Mouse (Mus musculus) hindbrain, embryonic 13.5 days (tissue): ENCODE measurements around the gene Cps1. TPM values are rescaled to one million over a fixed set of nuclear protein-coding genes. Genes with fewer than 3 reads are reported as not detected.

Source experiments
- ATAC-seq: fragments of 200-750 bp; cut with Nextera tagmentation; 2 replicates; pipeline ENCODE4 v1.8.0; 2017; ENCODE audit warnings: moderate TSS enrichment; ENCODE audit not compliant: low FRiP score
- H3K27ac ChIP-seq: fragments of 300-500 bp; sonication (generic); 2 replicates; pipeline ENCODE4 v1.5.1; 2015; ENCODE audit warnings: inconsistent platforms, mild to moderate bottlenecking, moderate library complexity
- H3K27me3 ChIP-seq: fragments of 300-500 bp; sonication (generic); 2 replicates; pipeline ENCODE4 v1.6.1; 2015; ENCODE audit warnings: mild to moderate bottlenecking, inconsistent platforms
- H3K36me3 ChIP-seq: fragments of 300-500 bp; sonication (generic); 2 replicates; pipeline ENCODE4 v1.6.1; 2015; ENCODE audit warnings: mild to moderate bottlenecking, inconsistent platforms
- H3K4me1 ChIP-seq: fragments of 300-500 bp; sonication (generic); replicated peaks from 2 replicates; pipeline ENCODE4 v1.6.1; 2015; ENCODE audit warnings: inconsistent platforms
- H3K4me2 ChIP-seq: fragments of 300-500 bp; sonication (generic); 2 replicates; pipeline ENCODE4 v1.6.1; 2015; ENCODE audit warnings: inconsistent platforms, mild to moderate bottlenecking, moderate library complexity
- H3K4me3 ChIP-seq: fragments of 300-500 bp; sonication (generic); 2 replicates; pipeline ENCODE4 v1.5.1; 2015; ENCODE audit warnings: mild to moderate bottlenecking, inconsistent platforms
- H3K9ac ChIP-seq: fragments of 300-500 bp; sonication (generic); 2 replicates; pipeline ENCODE4 v1.6.1; 2015; ENCODE audit warnings: mild to moderate bottlenecking, inconsistent platforms
- H3K9me3 ChIP-seq: fragments of 300-500 bp; sonication (generic); 2 replicates; pipeline ENCODE4 v1.6.1; 2016; ENCODE audit warnings: inconsistent platforms
- WGBS: fragments of 180-500 bp; shearing (Covaris S2); methylation state at CpG from one replicate; pipeline ENCODE4 v1.1.7; 2015; 5-methylcytosine and 5-hydroxymethylcytosine counted together
- polyA plus RNA-seq: library from polyadenylated mRNA; unstranded; fragments of >200 nt; fragmentation: Nextera tagmentation; extraction: Ambion mirVana; gene quantifications from 2 replicates; pipeline ENCODE4 v1.2.1, GENCODE M21; 2015

Cps1 gene
- polyA plus RNA-seq, 1 experiment from 2014 or later = 0.22 TPM

GRCm38 (mm10) chr1:67143939-67144338 lies 21.1 kb downstream of the Cps1 start:
- no peak overlapping the region for H3K27ac ChIP-seq
- H3K9ac ChIP-seq = no peak overlapping the region
- 10% methylated on average over 8 of the region's 8 CpGs for WGBS
- H3K4me1 ChIP-seq = no peaks in the 10 kb centered on the region
- H3K9me3 ChIP-seq = no peaks in the 10 kb centered on the region
- no peaks in the 10 kb centered on the region for H3K27me3 ChIP-seq
- no peak for ATAC-seq
- no peaks in the 10 kb centered on the region for H3K36me3 ChIP-seq
- H3K4me2 ChIP-seq = peak overlapping the region; percentile 36; the same call in 1 of the 2 replicates
- no peak overlapping the region for H3K4me3 ChIP-seq

- 69% methylated on average over 3 of the region's 3 CpGs for WGBS
- no peaks in the 10 kb centered on the region for H3K36me3 ChIP-seq
- no peaks in the 10 kb centered on the region for H3K4me1 ChIP-seq
- H3K27me3 ChIP-seq = no peaks in the 10 kb centered on the region
- H3K4me3 ChIP-seq = no peak overlapping the region
- H3K9me3 ChIP-seq = 0 out of 2 replicates have a peak, but pooled peaks cover 7% of the 10 kb centered on the region
- no peak overlapping the region for H3K9ac ChIP-seq
- H3K27ac ChIP-seq = no peak overlapping the region
- H3K4me2 ChIP-seq = no peak overlapping the region
- no peak for ATAC-seq
These were observed 28.4 kb downstream of the Cps1 start for GRCm38 (mm10) chr1:67151246-67151645.

- no peak for ATAC-seq
- no peak overlapping the region for H3K27ac ChIP-seq
- H3K4me3 ChIP-seq = no peak overlapping the region
- H3K9ac ChIP-seq = no peak overlapping the region
- no peaks in the 10 kb centered on the region for H3K9me3 ChIP-seq
- no peaks in the 10 kb centered on the region for H3K27me3 ChIP-seq
- H3K36me3 ChIP-seq = no peaks in the 10 kb centered on the region
- 70% methylated on average over 4 of the region's 4 CpGs for WGBS
- no peak overlapping the region for H3K4me2 ChIP-seq
- no peaks in the 10 kb centered on the region for H3K4me1 ChIP-seq
These were observed 44.5 kb downstream of the Cps1 start for GRCm38 (mm10) chr1:67167283-67167682.

GRCm38 (mm10) chr1:67181165-67181564 lies 58.3 kb downstream of the Cps1 start:
- peaks cover 6% of the 10 kb centered on the region; the same call in 1 of the 2 replicates for H3K4me1 ChIP-seq
- H3K4me3 ChIP-seq = no peak overlapping the region
- H3K27me3 ChIP-seq = no peaks in the 10 kb centered on the region
- WGBS = 13% methylated on average over 7 of the region's 7 CpGs
- no peak overlapping the region for H3K27ac ChIP-seq
- no peaks in the 10 kb centered on the region for H3K36me3 ChIP-seq
- no peak overlapping the region for H3K4me2 ChIP-seq
- no peaks in the 10 kb centered on the region for H3K9me3 ChIP-seq
- ATAC-seq = 0 out of 2 replicates have a peak, but pooled peaks have one; percentile 28
- no peak overlapping the region for H3K9ac ChIP-seq

- no peaks in the 10 kb centered on the region for H3K27me3 ChIP-seq
- no peak overlapping the region for H3K4me3 ChIP-seq
- H3K9ac ChIP-seq = no peak overlapping the region
- no peak for ATAC-seq
- no peak overlapping the region for H3K27ac ChIP-seq
- no peak overlapping the region for H3K4me2 ChIP-seq
- H3K4me1 ChIP-seq = peaks cover 6% of the 10 kb centered on the region; the same call in 1 of the 2 replicates
- H3K9me3 ChIP-seq = no peaks in the 10 kb centered on the region
- 87% methylated on average over 7 of the region's 7 CpGs for WGBS
- H3K36me3 ChIP-seq = no peaks in the 10 kb centered on the region
These were observed 59.4 kb downstream of the Cps1 start for GRCm38 (mm10) chr1:67182201-67182600.

GRCm38 (mm10) chr1:67183532-67183931 lies 60.7 kb downstream of the Cps1 start:
- no peak for ATAC-seq
- WGBS = 80% methylated on average over 6 of the region's 6 CpGs
- H3K9me3 ChIP-seq = no peaks in the 10 kb centered on the region
- no peaks in the 10 kb centered on the region for H3K27me3 ChIP-seq
- no peaks in the 10 kb centered on the region for H3K36me3 ChIP-seq
- H3K9ac ChIP-seq = no peak overlapping the region
- H3K27ac ChIP-seq = no peak overlapping the region
- peaks cover 4% of the 10 kb centered on the region; the same call in 1 of the 2 replicates for H3K4me1 ChIP-seq
- no peak overlapping the region for H3K4me3 ChIP-seq
- no peak overlapping the region for H3K4me2 ChIP-seq

- 80% methylated on average over 3 of the region's 3 CpGs for WGBS
- H3K4me1 ChIP-seq = no peaks in the 10 kb centered on the region
- H3K9ac ChIP-seq = no peak overlapping the region
- no peaks in the 10 kb centered on the region for H3K36me3 ChIP-seq
- H3K9me3 ChIP-seq = no peaks in the 10 kb centered on the region
- ATAC-seq = no peak
- no peak overlapping the region for H3K27ac ChIP-seq
- H3K27me3 ChIP-seq = no peaks in the 10 kb centered on the region
- H3K4me2 ChIP-seq = no peak overlapping the region
- H3K4me3 ChIP-seq = no peak overlapping the region
These were observed 61.3 kb downstream of the Cps1 start for GRCm38 (mm10) chr1:67184134-67184533.

GRCm38 (mm10) chr1:67197335-67197734 lies 74.5 kb downstream of the Cps1 start:
- Histone ChIP-seq H3K36me3 (no peaks in the 10 kb centered on the region), H3K4me1 (no peaks in the 10 kb centered on the region), H3K4me2 (no peak overlapping the region), H3K9ac (no peak overlapping the region), H3K9me3 (no peaks in the 10 kb centered on the region), H3K27me3 (no peaks in the 10 kb centered on the region), H3K4me3 (no peak overlapping the region), H3K27ac (no peak overlapping the region)
- 97% methylated on average over 2 of the region's 2 CpGs for WGBS
- ATAC-seq = no peak

- WGBS = 34% methylated on average over 2 of the region's 2 CpGs
These were observed 95.6 kb downstream of the Cps1 start for GRCm38 (mm10) chr1:67218339-67218944.

GRCm38 (mm10) chr1:67223666-67224065 lies 100.8 kb downstream of the Cps1 start:
- Histone ChIP-seq H3K27ac (no peak overlapping the region), H3K27me3 (no peaks in the 10 kb centered on the region), H3K9ac (no peak overlapping the region), H3K4me1 (peaks cover 2% of the 10 kb centered on the region; the same call in 1 of the 2 replicates), H3K4me3 (no peak overlapping the region), H3K36me3 (no peaks in the 10 kb centered on the region), H3K4me2 (no peak overlapping the region), H3K9me3 (no peaks in the 10 kb centered on the region)
- no peak for ATAC-seq
- 67% methylated on average over 7 of the region's 7 CpGs for WGBS

More at GRCm38 (mm10) chr1:67218339-67218944, 95.6 kb downstream of the Cps1 start:
- H3K9ac ChIP-seq = no peak overlapping the region
- no peak for ATAC-seq
- H3K9me3 ChIP-seq = no peaks in the 10 kb centered on the region
- 0 out of 2 replicates have a peak overlapping the region, but pooled peaks have one; percentile 30 for H3K27ac ChIP-seq
- no peaks in the 10 kb centered on the region for H3K36me3 ChIP-seq
- no peak overlapping the region for H3K4me2 ChIP-seq
- H3K4me3 ChIP-seq = no peak overlapping the region
- peaks cover 6% of the 10 kb centered on the region; the same call in 1 of the 2 replicates for H3K4me1 ChIP-seq
- no peaks in the 10 kb centered on the region for H3K27me3 ChIP-seq

- no peak overlapping the region for H3K27ac ChIP-seq
- H3K36me3 ChIP-seq = no peaks in the 10 kb centered on the region
- 90% methylated on average over 2 of the region's 2 CpGs for WGBS
- H3K9me3 ChIP-seq = no peaks in the 10 kb centered on the region
- H3K9ac ChIP-seq = no peak overlapping the region
- H3K4me2 ChIP-seq = no peak overlapping the region
- no peak for ATAC-seq
- no peaks in the 10 kb centered on the region for H3K4me1 ChIP-seq
- no peak overlapping the region for H3K4me3 ChIP-seq
- H3K27me3 ChIP-seq = no peaks in the 10 kb centered on the region
These were observed 112.0 kb downstream of the Cps1 start for GRCm38 (mm10) chr1:67234861-67235260.

- H3K4me2 ChIP-seq = no peak overlapping the region
- 73% methylated on average over 7 of the region's 7 CpGs for WGBS
- no peak overlapping the region for H3K4me3 ChIP-seq
- no peaks in the 10 kb centered on the region for H3K4me1 ChIP-seq
- no peaks in the 10 kb centered on the region for H3K36me3 ChIP-seq
- no peak for ATAC-seq
- no peak overlapping the region for H3K27ac ChIP-seq
- no peaks in the 10 kb centered on the region for H3K27me3 ChIP-seq
- H3K9me3 ChIP-seq = no peaks in the 10 kb centered on the region
- H3K9ac ChIP-seq = no peak overlapping the region
These were observed 112.8 kb downstream of the Cps1 start for GRCm38 (mm10) chr1:67235468-67236217.

GRCm38 (mm10) chr1:67238446-67238845 lies 115.6 kb downstream of the Cps1 start:
- no peak for ATAC-seq
- Histone ChIP-seq H3K4me3 (no peak overlapping the region), H3K36me3 (no peaks in the 10 kb centered on the region), H3K4me1 (no peaks in the 10 kb centered on the region), H3K27me3 (no peaks in the 10 kb centered on the region), H3K27ac (no peak overlapping the region), H3K9me3 (no peaks in the 10 kb centered on the region), H3K9ac (no peak overlapping the region), H3K4me2 (no peak overlapping the region)
- WGBS = 85% methylated on average over 1 of the region's 1 CpGs
